In genomic region chr2:153348100-153348831, GRCm38 (mm10) we compare ENCODE assay signal across 8 mouse cellular contexts. TPM values are rescaled to one million over a fixed set of nuclear protein-coding genes. Genes with fewer than 3 reads are reported as not detected.
DNase-seq lines count a peak whose midpoint lies in the region; ATAC-seq and TF ChIP-seq lines count a peak whose summit lies in the region.

No protein-coding gene starts in this region.

- H3K36me3 ChIP-seq in heart, embryonic 13.5 days = peaks cover 14% of the 10 kb centered on the region
- H3K36me3 ChIP-seq in G1E (replicated peaks) = peaks cover 27% of the 10 kb centered on the region
- no peaks in the 10 kb centered on the region for H3K36me3 ChIP-seq in hindbrain, embryonic 11.5 days (ENCODE audit: control insufficient read depth, insufficient read depth, low read length)
- peaks cover 46% of the 10 kb centered on the region for H3K36me3 ChIP-seq in midbrain, embryonic 10.5 days

- no peak for TF ChIP-seq CTCF in G1E (IDR thresholded peaks at IDR 0.05; ENCODE audit: low read depth, low read length)

- H3K9me3 ChIP-seq in heart, embryonic 13.5 days = no peaks in the 10 kb centered on the region
- no peaks in the 10 kb centered on the region for H3K9me3 ChIP-seq in G1E (replicated peaks)
- no peaks in the 10 kb centered on the region for H3K9me3 ChIP-seq in hindbrain, embryonic 11.5 days (ENCODE audit: control insufficient read depth, low read length)
- H3K9me3 ChIP-seq in midbrain, embryonic 10.5 days (replicated peaks) = no peaks in the 10 kb centered on the region

- peak overlapping the region; percentile 99 for H3K27ac ChIP-seq in heart, embryonic 13.5 days (replicated peaks)
- no peak overlapping the region for H3K27ac ChIP-seq in hindbrain, embryonic 11.5 days (ENCODE audit: low read depth, low read length)
- no peak overlapping the region for H3K27ac ChIP-seq in midbrain, embryonic 10.5 days (replicated peaks)

- WGBS in heart, embryonic 13.5 days = 41% methylated on average over 6 of the region's 6 CpGs
- 71% methylated on average over 6 of the region's 6 CpGs for WGBS in hindbrain, embryonic 11.5 days
- 78% methylated on average over 6 of the region's 6 CpGs for WGBS in midbrain, embryonic 10.5 days

- peaks cover 55% of the 10 kb centered on the region for H3K4me1 ChIP-seq in heart, embryonic 13.5 days
- H3K4me1 ChIP-seq in G1E (ENCODE audit: insufficient read depth, low read depth, low read length) = peaks cover 52% of the 10 kb centered on the region
- H3K4me1 ChIP-seq in hindbrain, embryonic 11.5 days (replicated peaks; ENCODE audit: control insufficient read depth, insufficient read depth, low read length) = no peaks in the 10 kb centered on the region
- peaks cover 44% of the 10 kb centered on the region for H3K4me1 ChIP-seq in midbrain, embryonic 10.5 days

- H3K4me3 ChIP-seq in heart, embryonic 13.5 days = peak overlapping the region; percentile 89
- H3K4me3 ChIP-seq in G1E (ENCODE audit: low read depth, low read length) = peak overlapping the region; percentile 93; the same call in 1 of the 2 replicates
- H3K4me3 ChIP-seq in hindbrain, embryonic 11.5 days (ENCODE audit: low read depth, low read length) = peak overlapping the region; percentile 8; the same call in 1 of the 2 replicates
- peak overlapping the region; percentile 94 for H3K4me3 ChIP-seq in midbrain, embryonic 10.5 days

- ATAC-seq in heart, embryonic 13.5 days (ENCODE audit: extremely low read depth, insufficient number of reproducible peaks, low FRiP score, low TSS enrichment) = no peak
- ATAC-seq in G1E (ENCODE audit: extremely low read depth, insufficient number of reproducible peaks, low FRiP score, poor library complexity, severe bottlenecking) = no peak
- ATAC-seq in hindbrain, embryonic 11.5 days (ENCODE audit: low FRiP score) = no peak

- no peaks in the 10 kb centered on the region for H3K27me3 ChIP-seq in heart, embryonic 13.5 days (replicated peaks)
- H3K27me3 ChIP-seq in G1E (ENCODE audit: insufficient read depth, low read length) = no peaks in the 10 kb centered on the region
- H3K27me3 ChIP-seq in hindbrain, embryonic 11.5 days (ENCODE audit: control insufficient read depth, insufficient read depth, low read length) = no peaks in the 10 kb centered on the region
- no peaks in the 10 kb centered on the region for H3K27me3 ChIP-seq in midbrain, embryonic 10.5 days (ENCODE audit: low read depth, poor library complexity, severe bottlenecking)

- H3K9ac ChIP-seq in heart, embryonic 13.5 days = peak overlapping the region; percentile 99
- H3K9ac ChIP-seq in hindbrain, embryonic 11.5 days (ENCODE audit: low read depth, low read length) = peak overlapping the region; percentile 7; the same call in 1 of the 2 replicates

- H3K4me2 ChIP-seq in heart, embryonic 13.5 days = peak overlapping the region; percentile 84
- H3K4me2 ChIP-seq in hindbrain, embryonic 11.5 days (replicated peaks; ENCODE audit: low read depth, low read length) = no peak overlapping the region; the same call in 1 of the 2 replicates

- no peak for DNase-seq in heart, adult 8-10 months (ENCODE audit: low spot score)
- DNase-seq in G1E (ENCODE audit: low spot score) = no peak
- DNase-seq in hindbrain, embryonic 11.5 days (ENCODE audit: low spot score) = no peak
- no peak for DNase-seq in midbrain, embryonic 10.5 days (ENCODE audit: low spot score)
- DNase-seq in testis, postnatal 14 days (ENCODE audit: low spot score) = no peak
- no peak for DNase-seq in spleen, postnatal 10 days (ENCODE audit: low spot score in 2 of 2)
- no peak for DNase-seq in thymus, postnatal 36 days

RNA-seq across cellular contexts. Expression of gene Asxl1, which starts 2.6 kb away (rescaled TPM):
- 6.4 and 6.8 TPM in 2 replicates for polyA plus RNA-seq in heart, embryonic 13.5 days (2015; fragmentation: Nextera tagmentation; extraction: Ambion mirVana)
- total RNA-seq in heart, adult 8-10 months (2022) = 10 to 100 TPM; 17.6 to 23.9 (median 22.1) TPM
- total RNA-seq in G1E (2014; fragmentation: Nextera tagmentation) (50.0 and 51.9 TPM in 2 replicates), G1E (2017) (45.8 and 54.3 TPM in 2 replicates)
- 16.8 and 17.4 TPM in 2 replicates for polyA plus RNA-seq in G1E (2012)
- polyA plus RNA-seq in hindbrain, embryonic 11.5 days (2014; fragmentation: Nextera tagmentation; extraction: Ambion mirVana) = 19.0 and 21.0 TPM in 2 replicates
- 11.8 and 12.3 TPM in 2 replicates for polyA plus RNA-seq in midbrain, embryonic 10.5 days (2016; fragmentation: Nextera tagmentation; extraction: Ambion mirVana)

RNA-seq across cellular contexts. Expression of gene Kif3b, which starts 57.1 kb away (rescaled TPM):
- 4.0 and 4.8 TPM in 2 replicates for polyA plus RNA-seq in heart, embryonic 13.5 days (2015; fragmentation: Nextera tagmentation; extraction: Ambion mirVana)
- total RNA-seq in heart, adult 8-10 months (2022) = 1 to 10 TPM; 6.4 to 9.3 (median 8.1) TPM
- total RNA-seq in G1E (2014; fragmentation: Nextera tagmentation) (12.0 and 12.9 TPM in 2 replicates), G1E (2017) (25.2 and 26.1 TPM in 2 replicates)
- polyA plus RNA-seq in G1E (2012) = 3.0 and 3.7 TPM in 2 replicates
- polyA plus RNA-seq in hindbrain, embryonic 11.5 days (2014; fragmentation: Nextera tagmentation; extraction: Ambion mirVana) = 8.2 and 9.4 TPM in 2 replicates
- 7.0 TPM in 2 replicates for polyA plus RNA-seq in midbrain, embryonic 10.5 days (2016; fragmentation: Nextera tagmentation; extraction: Ambion mirVana)

Comparison
In these comparisons a context has a peak if more than half of its experiments do, and no peak if none do; other contexts are left out.
1. H3K4me3 ChIP-seq: peak in every context shown above with its lines; median percentile 94 in midbrain, embryonic 10.5 days; 93 in G1E; 89 in heart, embryonic 13.5 days; 8 in hindbrain, embryonic 11.5 days.